8 mouse cellular contexts compared by ENCODE assay signal in the genomic region with DNA sequence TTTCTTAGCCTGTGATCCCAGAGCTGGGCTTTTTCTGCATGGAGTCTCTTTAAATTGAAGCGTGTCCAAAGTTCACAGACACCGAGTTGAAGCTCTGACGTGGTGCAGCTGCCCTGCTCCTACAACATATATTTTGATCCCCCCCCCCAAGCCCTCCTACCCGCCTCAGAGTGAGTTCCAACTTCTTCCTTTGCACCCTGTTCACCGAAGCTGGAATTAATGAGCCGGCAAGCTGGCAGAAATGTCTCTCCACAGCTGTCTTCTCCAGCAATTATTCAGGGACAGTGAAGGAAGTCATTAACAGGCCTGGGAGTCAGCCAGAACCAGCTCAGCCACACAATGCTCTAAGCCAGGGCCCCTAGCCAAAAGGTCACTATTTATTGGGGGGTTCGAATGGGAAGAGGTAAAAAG.
DNase-seq lines count a peak whose midpoint lies in the region; ATAC-seq and TF ChIP-seq lines count a peak whose summit lies in the region.

No protein-coding gene starts in this region.

- DNase-seq in stomach, postnatal 0 days (ENCODE audit: low spot score) = no peak
- DNase-seq in forebrain, embryonic 14.5 days (ENCODE audit: low spot score) = peak; percentile 78
- DNase-seq in limb, embryonic 11.5 days (ENCODE audit: low spot score) = peak; percentile 43
- peak; percentile 11 for DNase-seq in ovary, postnatal 36 days (ENCODE audit: low spot score)
- DNase-seq in liver, postnatal 0 days = no peak
- no peak for DNase-seq in frontal cortex, postnatal 25 days (ENCODE audit: low spot score in 2 of 2)

- no peak for TF ChIP-seq CTCF in stomach, postnatal 0 days (IDR thresholded peaks at IDR 0.05; ENCODE audit: low read depth)
- no peak for TF ChIP-seq CTCF in liver, postnatal 0 days (IDR thresholded peaks at IDR 0.05; ENCODE audit: low read depth)

- H3K36me3 ChIP-seq in stomach, embryonic 14.5 days (ENCODE audit: control insufficient read depth, insufficient read depth, low read length) = no peaks in the 10 kb centered on the region
- no peaks in the 10 kb centered on the region for H3K36me3 ChIP-seq in stomach, postnatal 0 days (ENCODE audit: control insufficient read depth, insufficient read depth, low read length)
- no peaks in the 10 kb centered on the region for H3K36me3 ChIP-seq in forebrain, embryonic 14.5 days (ENCODE audit: control insufficient read depth, insufficient read depth, low read length)
- H3K36me3 ChIP-seq in hindbrain, embryonic 15.5 days = no peaks in the 10 kb centered on the region
- H3K36me3 ChIP-seq in limb, embryonic 11.5 days (ENCODE audit: control insufficient read depth, insufficient read depth, low read length) = no peaks in the 10 kb centered on the region
- H3K36me3 ChIP-seq in liver, postnatal 0 days (replicated peaks; ENCODE audit: insufficient read depth, low read length) = no peaks in the 10 kb centered on the region

- H3K4me3 ChIP-seq in stomach, embryonic 14.5 days (ENCODE audit: low read depth, low read length) = no peak overlapping the region
- no peak overlapping the region for H3K4me3 ChIP-seq in stomach, postnatal 0 days (ENCODE audit: low read depth, low read length)
- no peak overlapping the region for H3K4me3 ChIP-seq in forebrain, embryonic 14.5 days (ENCODE audit: low read depth, low read length)
- H3K4me3 ChIP-seq in hindbrain, embryonic 15.5 days = no peak overlapping the region
- no peak overlapping the region for H3K4me3 ChIP-seq in limb, embryonic 11.5 days (ENCODE audit: low read depth, low read length)
- no peak overlapping the region for H3K4me3 ChIP-seq in liver, postnatal 0 days (ENCODE audit: low read depth, low read length)

- H3K4me1 ChIP-seq in stomach, embryonic 14.5 days (ENCODE audit: control insufficient read depth, insufficient read depth, low read length) = peaks cover 16% of the 10 kb centered on the region
- 0 out of 2 replicates have a peak, but pooled peaks cover 5% of the 10 kb centered on the region for H3K4me1 ChIP-seq in stomach, postnatal 0 days (replicated peaks; ENCODE audit: control insufficient read depth, insufficient read depth)
- peaks cover 39% of the 10 kb centered on the region for H3K4me1 ChIP-seq in forebrain, embryonic 14.5 days (ENCODE audit: control insufficient read depth, insufficient read depth, low read length)
- H3K4me1 ChIP-seq in hindbrain, embryonic 15.5 days (replicated peaks) = peaks cover 43% of the 10 kb centered on the region
- peaks cover 13% of the 10 kb centered on the region for H3K4me1 ChIP-seq in limb, embryonic 11.5 days (ENCODE audit: control insufficient read depth, insufficient read depth, low read length)
- H3K4me1 ChIP-seq in liver, postnatal 0 days (ENCODE audit: insufficient read depth) = 0 out of 2 replicates have a peak, but pooled peaks cover 7% of the 10 kb centered on the region

- H3K27me3 ChIP-seq in stomach, embryonic 14.5 days (ENCODE audit: control insufficient read depth, insufficient read depth, low read length) = no peaks in the 10 kb centered on the region
- no peaks in the 10 kb centered on the region for H3K27me3 ChIP-seq in stomach, postnatal 0 days (ENCODE audit: control insufficient read depth, insufficient read depth, low read length)
- H3K27me3 ChIP-seq in forebrain, embryonic 14.5 days (replicated peaks; ENCODE audit: control insufficient read depth, insufficient read depth, low read length) = no peaks in the 10 kb centered on the region
- H3K27me3 ChIP-seq in hindbrain, embryonic 15.5 days = no peaks in the 10 kb centered on the region
- H3K27me3 ChIP-seq in limb, embryonic 11.5 days (ENCODE audit: control insufficient read depth, insufficient read depth, low read length) = no peaks in the 10 kb centered on the region
- H3K27me3 ChIP-seq in liver, postnatal 0 days (ENCODE audit: insufficient read depth, low read length) = no peaks in the 10 kb centered on the region

- H3K4me2 ChIP-seq in stomach, embryonic 14.5 days (replicated peaks; ENCODE audit: low read depth, low read length) = no peak overlapping the region
- H3K4me2 ChIP-seq in stomach, postnatal 0 days (replicated peaks; ENCODE audit: low read depth) = no peak overlapping the region
- no peak overlapping the region for H3K4me2 ChIP-seq in forebrain, embryonic 14.5 days (ENCODE audit: low read length)
- H3K4me2 ChIP-seq in hindbrain, embryonic 15.5 days = no peak overlapping the region
- no peak overlapping the region for H3K4me2 ChIP-seq in limb, embryonic 11.5 days (ENCODE audit: low read depth, severe bottlenecking)
- H3K4me2 ChIP-seq in liver, postnatal 0 days (ENCODE audit: low read depth, low read length) = no peak overlapping the region

- H3K9ac ChIP-seq in stomach, embryonic 14.5 days (replicated peaks; ENCODE audit: low read depth, low read length) = no peak overlapping the region
- no peak overlapping the region for H3K9ac ChIP-seq in stomach, postnatal 0 days (ENCODE audit: low read length)
- no peak overlapping the region for H3K9ac ChIP-seq in forebrain, embryonic 14.5 days (ENCODE audit: low read length)
- H3K9ac ChIP-seq in hindbrain, embryonic 15.5 days = no peak overlapping the region
- H3K9ac ChIP-seq in limb, embryonic 11.5 days (ENCODE audit: low read length) = no peak overlapping the region
- no peak overlapping the region for H3K9ac ChIP-seq in liver, postnatal 0 days (replicated peaks)

- 16% methylated on average over 7 of the region's 7 CpGs for WGBS in stomach, embryonic 14.5 days
- 28% methylated on average over 7 of the region's 7 CpGs for WGBS in stomach, postnatal 0 days
- WGBS in forebrain, embryonic 14.5 days = 13% methylated on average over 7 of the region's 7 CpGs
- 12% methylated on average over 7 of the region's 7 CpGs for WGBS in hindbrain, embryonic 15.5 days
- WGBS in limb, embryonic 11.5 days = 3% methylated on average over 7 of the region's 7 CpGs
- 44% methylated on average over 7 of the region's 7 CpGs for WGBS in liver, postnatal 0 days (ENCODE audit: insufficient replicate concordance)

- no peak for TF ChIP-seq EP300 in stomach, postnatal 0 days (optimal IDR thresholded peaks at IDR 0.05)
- no peak for TF ChIP-seq EP300 in liver, postnatal 0 days (IDR thresholded peaks at IDR 0.05; ENCODE audit: low read depth)

- peak; percentile 42; the same call in 1 of the 2 replicates for ATAC-seq in stomach, embryonic 14.5 days (ENCODE audit: insufficient number of reproducible peaks, insufficient read depth, low FRiP score, low read depth)
- no peak for ATAC-seq in stomach, postnatal 0 days (ENCODE audit: low FRiP score, low TSS enrichment)
- 0 out of 2 replicates have a peak, but pooled peaks have one; percentile 50 for ATAC-seq in forebrain, embryonic 14.5 days
- peak; percentile 81 for ATAC-seq in hindbrain, embryonic 15.5 days (ENCODE audit: low FRiP score, low read depth)
- no peak for ATAC-seq in limb, embryonic 11.5 days (ENCODE audit: insufficient number of reproducible peaks, low FRiP score, low TSS enrichment, low read depth)
- no peak for ATAC-seq in liver, postnatal 0 days

- H3K9me3 ChIP-seq in stomach, embryonic 14.5 days (ENCODE audit: control insufficient read depth, low read depth, low read length) = no peaks in the 10 kb centered on the region
- H3K9me3 ChIP-seq in stomach, postnatal 0 days (ENCODE audit: control insufficient read depth, low read length) = no peaks in the 10 kb centered on the region
- no peaks in the 10 kb centered on the region for H3K9me3 ChIP-seq in forebrain, embryonic 14.5 days (replicated peaks; ENCODE audit: control insufficient read depth, low read length)
- no peaks in the 10 kb centered on the region for H3K9me3 ChIP-seq in hindbrain, embryonic 15.5 days
- no peaks in the 10 kb centered on the region for H3K9me3 ChIP-seq in limb, embryonic 11.5 days (ENCODE audit: control insufficient read depth, low read length)
- H3K9me3 ChIP-seq in liver, postnatal 0 days (ENCODE audit: low read length) = no peaks in the 10 kb centered on the region

- H3K27ac ChIP-seq in stomach, embryonic 14.5 days (ENCODE audit: low read length) = no peak overlapping the region
- H3K27ac ChIP-seq in stomach, postnatal 0 days (replicated peaks) = no peak overlapping the region
- no peak overlapping the region for H3K27ac ChIP-seq in forebrain, embryonic 14.5 days (ENCODE audit: low read depth, low read length)
- no peak overlapping the region for H3K27ac ChIP-seq in hindbrain, embryonic 15.5 days (replicated peaks)
- H3K27ac ChIP-seq in limb, embryonic 11.5 days (replicated peaks; ENCODE audit: low read depth, low read length) = no peak overlapping the region
- no peak overlapping the region for H3K27ac ChIP-seq in liver, postnatal 0 days (ENCODE audit: low read depth)

Comparison
In these comparisons a context has a peak if more than half of its experiments do, and no peak if none do; other contexts are left out.
1. ATAC-seq: peak in stomach, embryonic 14.5 days (single experiment), forebrain, embryonic 14.5 days (single experiment) and hindbrain, embryonic 15.5 days (single experiment); none in stomach, postnatal 0 days (single experiment), limb, embryonic 11.5 days (single experiment) and liver, postnatal 0 days (single experiment).
2. DNase-seq: peak in forebrain, embryonic 14.5 days (single experiment), limb, embryonic 11.5 days (single experiment) and ovary, postnatal 36 days (single experiment); none in stomach, postnatal 0 days (single experiment), liver, postnatal 0 days (single experiment) and frontal cortex, postnatal 25 days (0 of 2).